Mouse (Mus musculus): ENCODE data around the gene Arhgap27.

GRCm38 (mm10) chr11:103324723-103325122 is 38.8 kb downstream of the Arhgap27 start:
- TF ChIP-seq POLR2A (IDR thresholded peaks at IDR 0.05; ENCODE audit: low read depth, low read length), result no peak
- TF ChIP-seq CTCF (IDR thresholded peaks at IDR 0.05; ENCODE audit: borderline replicate concordance, insufficient read depth, low read length), result no peak

Data from embryonic fibroblast, embryonic 13.5 days (primary cell).